Mouse (Mus musculus) neural tube, embryonic 14.5 days (tissue): ENCODE measurements around the gene Hmcn1. TPM values are rescaled to one million over a fixed set of nuclear protein-coding genes. Genes with fewer than 3 reads are reported as not detected.

Experiments used
- ATAC-seq: fragments of 200-750 bp; cut with Nextera tagmentation; 2 replicates; pipeline ENCODE4 v1.8.0; 2017; ENCODE audit warnings: low read depth, mild to moderate bottlenecking, moderate TSS enrichment, moderate library complexity
- H3K27ac ChIP-seq: fragments of 300-500 bp; sonication (generic); 2 replicates; pipeline ENCODE4 v1.5.1; 2014; ENCODE audit warnings: low read depth, mild to moderate bottlenecking, control low read depth, low read length, moderate library complexity, mixed read lengths
- H3K27me3 ChIP-seq: fragments of 300-500 bp; sonication (generic); 2 replicates; pipeline ENCODE4 v1.6.1; 2014; ENCODE audit warnings: low read length; ENCODE audit not compliant: control insufficient read depth, insufficient read depth
- H3K36me3 ChIP-seq: fragments of 300-500 bp; sonication (generic); 2 replicates; pipeline ENCODE4 v1.6.1; 2014; ENCODE audit warnings: low read length, mixed read lengths; ENCODE audit not compliant: control insufficient read depth, insufficient read depth
- H3K4me1 ChIP-seq: fragments of 300-500 bp; sonication (generic); 2 replicates; pipeline ENCODE4 v1.6.1; 2014; ENCODE audit warnings: low read length; ENCODE audit not compliant: control insufficient read depth, insufficient read depth
- H3K4me2 ChIP-seq: fragments of 300-500 bp; sonication (generic); 2 replicates; pipeline ENCODE4 v1.6.1; 2014; ENCODE audit warnings: mild to moderate bottlenecking, low read depth, low read length, control low read depth
- H3K4me3 ChIP-seq: fragments of 300-500 bp; sonication (generic); 2 replicates; pipeline ENCODE4 v1.5.1; 2014; ENCODE audit warnings: low read depth, low read length, control low read depth, mixed read lengths
- H3K9ac ChIP-seq: fragments of 300-500 bp; sonication (generic); replicated peaks from 2 replicates; pipeline ENCODE4 v1.6.1; 2014; ENCODE audit warnings: low read depth, mild to moderate bottlenecking, control low read depth, low read length, mixed read lengths
- H3K9me3 ChIP-seq: fragments of 300-500 bp; sonication (generic); 2 replicates; pipeline ENCODE4 v1.6.1; 2016; ENCODE audit warnings: low read length; ENCODE audit not compliant: control insufficient read depth
- WGBS: fragments of 180-500 bp; shearing (Covaris S2); extraction: QIAGEN DNeasy Blood & Tissue Kit; methylation state at CpG from one replicate; pipeline ENCODE4 v1.1.7; 2014; 5-methylcytosine and 5-hydroxymethylcytosine counted together
- polyA plus RNA-seq: library from polyadenylated mRNA; unstranded; fragments of >200 nt; fragmentation: Nextera tagmentation; extraction: Ambion mirVana; gene quantifications from 2 replicates; pipeline ENCODE4 v1.2.1, GENCODE M21; 2014

The Hmcn1 gene
- polyA plus RNA-seq, 1 experiment from 2014 or later: 1.6 TPM

- no peaks in the 10 kb centered on the region for H3K36me3 ChIP-seq
- H3K4me1 ChIP-seq: no peaks in the 10 kb centered on the region
- H3K4me3 ChIP-seq: no peak overlapping the region
- no peaks in the 10 kb centered on the region for H3K9me3 ChIP-seq
- no peak overlapping the region for H3K27ac ChIP-seq
- H3K4me2 ChIP-seq: no peak overlapping the region
- H3K9ac ChIP-seq: no peak overlapping the region
- H3K27me3 ChIP-seq: no peaks in the 10 kb centered on the region
- ATAC-seq: no peak
- 81% methylated on average over 2 of the region's 2 CpGs for WGBS
These were observed 223.4 kb downstream of the Hmcn1 start for GRCm38 (mm10) chr1:150769836-150770235.

- H3K9ac ChIP-seq: no peak overlapping the region
- no peak overlapping the region for H3K4me3 ChIP-seq
- ATAC-seq: no peak
- H3K27ac ChIP-seq: no peak overlapping the region
- H3K36me3 ChIP-seq: no peaks in the 10 kb centered on the region
- no peaks in the 10 kb centered on the region for H3K27me3 ChIP-seq
- H3K4me2 ChIP-seq: no peak overlapping the region
- 87% methylated on average over 4 of the region's 4 CpGs for WGBS
- no peaks in the 10 kb centered on the region for H3K9me3 ChIP-seq
- H3K4me1 ChIP-seq: no peaks in the 10 kb centered on the region
These were observed 231.6 kb downstream of the Hmcn1 start for GRCm38 (mm10) chr1:150761678-150762077.

GRCm38 (mm10) chr1:150760801-150761331 lies 232.4 kb downstream of the Hmcn1 start:
- Histone ChIP-seq H3K4me3 (no peak overlapping the region), H3K9me3 (no peaks in the 10 kb centered on the region), H3K27ac (no peak overlapping the region), H3K9ac (no peak overlapping the region), H3K36me3 (no peaks in the 10 kb centered on the region), H3K4me2 (no peak overlapping the region), H3K4me1 (no peaks in the 10 kb centered on the region), H3K27me3 (no peaks in the 10 kb centered on the region)
- ATAC-seq: no peak
- WGBS: 40% methylated on average over 2 of the region's 2 CpGs

GRCm38 (mm10) chr1:150759476-150760079 lies 233.7 kb downstream of the Hmcn1 start:
- no peaks in the 10 kb centered on the region for H3K4me1 ChIP-seq
- no peak for ATAC-seq
- no peak overlapping the region for H3K4me3 ChIP-seq
- WGBS: 69% methylated on average over 2 of the region's 2 CpGs
- H3K9me3 ChIP-seq: no peaks in the 10 kb centered on the region
- no peak overlapping the region for H3K9ac ChIP-seq
- no peaks in the 10 kb centered on the region for H3K27me3 ChIP-seq
- H3K27ac ChIP-seq: no peak overlapping the region
- no peak overlapping the region for H3K4me2 ChIP-seq
- H3K36me3 ChIP-seq: no peaks in the 10 kb centered on the region

- Histone ChIP-seq H3K27ac (no peak overlapping the region), H3K9me3 (no peaks in the 10 kb centered on the region), H3K27me3 (no peaks in the 10 kb centered on the region), H3K4me1 (no peaks in the 10 kb centered on the region), H3K4me2 (no peak overlapping the region), H3K4me3 (no peak overlapping the region), H3K36me3 (no peaks in the 10 kb centered on the region), H3K9ac (no peak overlapping the region)
- no peak for ATAC-seq
- 96% methylated on average over 5 of the region's 5 CpGs for WGBS
These were observed 239.3 kb downstream of the Hmcn1 start for GRCm38 (mm10) chr1:150753920-150754319.

GRCm38 (mm10) chr1:150748783-150749182 lies 244.5 kb downstream of the Hmcn1 start:
- H3K9me3 ChIP-seq: no peaks in the 10 kb centered on the region
- H3K36me3 ChIP-seq: no peaks in the 10 kb centered on the region
- no peak overlapping the region for H3K4me2 ChIP-seq
- WGBS: 72% methylated on average over 3 of the region's 3 CpGs
- H3K27me3 ChIP-seq: no peaks in the 10 kb centered on the region
- H3K4me3 ChIP-seq: no peak overlapping the region
- H3K4me1 ChIP-seq: no peaks in the 10 kb centered on the region
- no peak overlapping the region for H3K27ac ChIP-seq
- H3K9ac ChIP-seq: no peak overlapping the region
- no peak for ATAC-seq

- no peaks in the 10 kb centered on the region for H3K36me3 ChIP-seq
- ATAC-seq: peak; percentile 76
- no peak overlapping the region for H3K9ac ChIP-seq
- H3K27me3 ChIP-seq: no peaks in the 10 kb centered on the region
- no peaks in the 10 kb centered on the region for H3K4me1 ChIP-seq
- 69% methylated on average over 4 of the region's 4 CpGs for WGBS
- H3K4me2 ChIP-seq: no peak overlapping the region
- H3K4me3 ChIP-seq: no peak overlapping the region
- no peaks in the 10 kb centered on the region for H3K9me3 ChIP-seq
- H3K27ac ChIP-seq: no peak overlapping the region
These were observed 245.5 kb downstream of the Hmcn1 start for GRCm38 (mm10) chr1:150747771-150748170.

- 93% methylated on average over 19 of the region's 19 CpGs for WGBS
- H3K36me3 ChIP-seq: no peaks in the 10 kb centered on the region
These were observed 250.0 kb downstream of the Hmcn1 start for GRCm38 (mm10) chr1:150743097-150743843.

GRCm38 (mm10) chr1:150742376-150743087 lies 250.7 kb downstream of the Hmcn1 start:
- H3K27ac ChIP-seq: no peak overlapping the region
- H3K4me2 ChIP-seq: no peak overlapping the region
- 91% methylated on average over 7 of the region's 7 CpGs for WGBS
- no peaks in the 10 kb centered on the region for H3K36me3 ChIP-seq
- ATAC-seq: no peak
- no peak overlapping the region for H3K4me3 ChIP-seq
- H3K27me3 ChIP-seq: no peaks in the 10 kb centered on the region
- H3K9me3 ChIP-seq: no peaks in the 10 kb centered on the region
- H3K4me1 ChIP-seq: no peaks in the 10 kb centered on the region
- H3K9ac ChIP-seq: no peak overlapping the region

More at GRCm38 (mm10) chr1:150743097-150743843, 250.0 kb downstream of the Hmcn1 start:
- H3K4me2 ChIP-seq: no peak overlapping the region
- ATAC-seq: 0 out of 2 replicates have a peak, but pooled peaks have one; percentile 11
- no peak overlapping the region for H3K27ac ChIP-seq
- no peak overlapping the region for H3K9ac ChIP-seq
- H3K4me1 ChIP-seq: no peaks in the 10 kb centered on the region
- H3K4me3 ChIP-seq: no peak overlapping the region
- H3K27me3 ChIP-seq: no peaks in the 10 kb centered on the region
- no peaks in the 10 kb centered on the region for H3K9me3 ChIP-seq
